Mouse (Mus musculus) hindbrain, embryonic 12.5 days (tissue): ENCODE results near the gene B2m. TPM values are rescaled to one million over a fixed set of nuclear protein-coding genes. Genes with fewer than 3 reads are reported as not detected.

Experiments
- ATAC-seq: fragments of 200-750 bp; cut with Nextera tagmentation; 2 replicates; pipeline ENCODE4 v1.8.0; 2017; ENCODE audit warnings: moderate TSS enrichment; ENCODE audit not compliant: low FRiP score
- H3K27ac ChIP-seq: fragments of 300-500 bp; sonication (generic); 2 replicates; pipeline ENCODE4 v1.5.1; 2016; ENCODE audit warnings: mild to moderate bottlenecking
- H3K27me3 ChIP-seq: fragments of 300-500 bp; sonication (generic); 2 replicates; pipeline ENCODE4 v1.6.1; 2016; ENCODE audit warnings: mild to moderate bottlenecking
- H3K36me3 ChIP-seq: fragments of 300-500 bp; sonication (generic); 2 replicates; pipeline ENCODE4 v1.6.1; 2016; ENCODE audit warnings: mild to moderate bottlenecking
- H3K4me1 ChIP-seq: fragments of 300-500 bp; sonication (generic); 2 replicates; pipeline ENCODE4 v1.6.1; 2016
- H3K4me2 ChIP-seq: fragments of 300-500 bp; sonication (generic); replicated peaks from 2 replicates; pipeline ENCODE4 v1.6.1; 2016; ENCODE audit warnings: mild to moderate bottlenecking
- H3K4me3 ChIP-seq: fragments of 300-500 bp; sonication (generic); 2 replicates; pipeline ENCODE4 v1.5.1; 2016; ENCODE audit warnings: mild to moderate bottlenecking
- H3K9ac ChIP-seq: fragments of 300-500 bp; sonication (generic); 2 replicates; pipeline ENCODE4 v1.6.1; 2016; ENCODE audit warnings: mild to moderate bottlenecking, moderate library complexity
- H3K9me3 ChIP-seq: fragments of 300-500 bp; sonication (generic); replicated peaks from 2 replicates; pipeline ENCODE4 v1.6.1; 2016; ENCODE audit warnings: mild to moderate bottlenecking
- WGBS: fragments of 180-500 bp; shearing (Covaris S2); methylation state at CpG from one replicate; pipeline ENCODE4 v1.1.7; 2016; 5-methylcytosine and 5-hydroxymethylcytosine counted together
- polyA plus RNA-seq: library from polyadenylated mRNA; unstranded; fragments of >200 nt; fragmentation: Nextera tagmentation; extraction: Ambion mirVana; gene quantifications from 2 replicates; pipeline ENCODE4 v1.2.1, GENCODE M21; 2016

The B2m gene
- polyA plus RNA-seq, 1 experiment from 2014 or later = 143 TPM

GRCm38 (mm10) chr2:122171292-122171691, 23.8 kb downstream of the B2m start:
- no peaks in the 10 kb centered on the region for H3K9me3 ChIP-seq
- H3K9ac ChIP-seq = no peak overlapping the region
- no peaks in the 10 kb centered on the region for H3K4me1 ChIP-seq
- no peak for ATAC-seq
- 88% methylated on average over 6 of the region's 6 CpGs for WGBS
- no peaks in the 10 kb centered on the region for H3K36me3 ChIP-seq
- H3K27me3 ChIP-seq = no peaks in the 10 kb centered on the region
- no peak overlapping the region for H3K4me2 ChIP-seq
- H3K27ac ChIP-seq = no peak overlapping the region
- no peak overlapping the region for H3K4me3 ChIP-seq

GRCm38 (mm10) chr2:122172188-122172587, 24.7 kb downstream of the B2m start:
- H3K27ac ChIP-seq = no peak overlapping the region
- H3K9me3 ChIP-seq = no peaks in the 10 kb centered on the region
- no peak overlapping the region for H3K9ac ChIP-seq
- ATAC-seq = no peak
- H3K27me3 ChIP-seq = no peaks in the 10 kb centered on the region
- H3K36me3 ChIP-seq = no peaks in the 10 kb centered on the region
- H3K4me3 ChIP-seq = no peak overlapping the region
- H3K4me1 ChIP-seq = no peaks in the 10 kb centered on the region
- WGBS = 100% methylated on average over 2 of the region's 2 CpGs
- no peak overlapping the region for H3K4me2 ChIP-seq

GRCm38 (mm10) chr2:122180051-122180822, 32.8 kb downstream of the B2m start:
- no peaks in the 10 kb centered on the region for H3K36me3 ChIP-seq
- no peak overlapping the region for H3K9ac ChIP-seq
- H3K27ac ChIP-seq = no peak overlapping the region
- no peak overlapping the region for H3K4me2 ChIP-seq
- no peak overlapping the region for H3K4me3 ChIP-seq
- no peaks in the 10 kb centered on the region for H3K4me1 ChIP-seq
- 75% methylated on average over 8 of the region's 8 CpGs for WGBS
- H3K9me3 ChIP-seq = no peaks in the 10 kb centered on the region
- no peaks in the 10 kb centered on the region for H3K27me3 ChIP-seq
- no peak for ATAC-seq

- no peak overlapping the region for H3K4me3 ChIP-seq
- H3K36me3 ChIP-seq = no peaks in the 10 kb centered on the region
- no peaks in the 10 kb centered on the region for H3K9me3 ChIP-seq
- no peak for ATAC-seq
- no peak overlapping the region for H3K4me2 ChIP-seq
- H3K9ac ChIP-seq = no peak overlapping the region
- 87% methylated on average over 4 of the region's 4 CpGs for WGBS
- no peaks in the 10 kb centered on the region for H3K27me3 ChIP-seq
- no peaks in the 10 kb centered on the region for H3K4me1 ChIP-seq
- no peak overlapping the region for H3K27ac ChIP-seq
Observed at GRCm38 (mm10) chr2:122185086-122185485, 37.6 kb downstream of the B2m start.

GRCm38 (mm10) chr2:122186106-122186505, 38.6 kb downstream of the B2m start, which contains the start of the genes Patl2 and Terb2:
Gene Patl2 (minus strand): TSS chr2:122186189.
Gene Terb2 (plus strand): TSS chr2:122186272.
- ATAC-seq = no peak
- Histone ChIP-seq H3K4me2 (no peak within 1 kb of the TSS), H3K9ac (no peak within 1 kb of the TSS), H3K9me3 (no peaks in the 10 kb centered on the region), H3K4me1 (no peaks in the 10 kb centered on the region), H3K36me3 (no peaks in the 10 kb centered on the region), H3K4me3 (no peak within 1 kb of the TSS), H3K27ac (no peak within 1 kb of the TSS), H3K27me3 (no peaks in the 10 kb centered on the region)
- WGBS = 79% methylated on average over 17 of the region's 17 CpGs

- H3K36me3 ChIP-seq = no peaks in the 10 kb centered on the region
- no peak overlapping the region for H3K4me2 ChIP-seq
- WGBS = 96% methylated on average over 3 of the region's 3 CpGs
- ATAC-seq = no peak
- H3K27me3 ChIP-seq = no peaks in the 10 kb centered on the region
- no peak overlapping the region for H3K9ac ChIP-seq
- H3K4me3 ChIP-seq = no peak overlapping the region
- no peaks in the 10 kb centered on the region for H3K9me3 ChIP-seq
- H3K27ac ChIP-seq = no peak overlapping the region
- H3K4me1 ChIP-seq = no peaks in the 10 kb centered on the region
Observed at GRCm38 (mm10) chr2:122186751-122187150, 39.3 kb downstream of the B2m start.

- no peaks in the 10 kb centered on the region for H3K9me3 ChIP-seq
- H3K27me3 ChIP-seq = no peaks in the 10 kb centered on the region
- H3K4me1 ChIP-seq = no peaks in the 10 kb centered on the region
- H3K9ac ChIP-seq = no peak overlapping the region
- ATAC-seq = no peak
- no peak overlapping the region for H3K27ac ChIP-seq
- 87% methylated on average over 3 of the region's 3 CpGs for WGBS
- no peaks in the 10 kb centered on the region for H3K36me3 ChIP-seq
- H3K4me3 ChIP-seq = no peak overlapping the region
- H3K4me2 ChIP-seq = no peak overlapping the region
Observed at GRCm38 (mm10) chr2:122191849-122192248, 44.4 kb downstream of the B2m start.

GRCm38 (mm10) chr2:122194509-122194929, 47.0 kb downstream of the B2m start:
- no peak overlapping the region for H3K9ac ChIP-seq
- 58% methylated on average over 1 of the region's 1 CpGs for WGBS
- ATAC-seq = no peak

GRCm38 (mm10) chr2:122201501-122201900, 54.0 kb downstream of the B2m start:
- Histone ChIP-seq H3K36me3 (no peaks in the 10 kb centered on the region), H3K27ac (no peak overlapping the region), H3K27me3 (0 out of 2 replicates have a peak, but pooled peaks cover 3% of the 10 kb centered on the region), H3K4me1 (no peaks in the 10 kb centered on the region), H3K4me2 (no peak overlapping the region), H3K4me3 (no peak overlapping the region), H3K9me3 (no peaks in the 10 kb centered on the region), H3K9ac (no peak overlapping the region)
- no peak for ATAC-seq
- WGBS = 97% methylated on average over 1 of the region's 1 CpGs

More at GRCm38 (mm10) chr2:122194509-122194929, 47.0 kb downstream of the B2m start:
- H3K27ac ChIP-seq = no peak overlapping the region
- H3K27me3 ChIP-seq = 0 out of 2 replicates have a peak, but pooled peaks cover 3% of the 10 kb centered on the region
- no peaks in the 10 kb centered on the region for H3K4me1 ChIP-seq
- H3K4me3 ChIP-seq = no peak overlapping the region
- H3K9me3 ChIP-seq = no peaks in the 10 kb centered on the region
- H3K36me3 ChIP-seq = no peaks in the 10 kb centered on the region
- H3K4me2 ChIP-seq = no peak overlapping the region

Other genes starting within 250 kb of the B2m start
- gene Ctdspl2, start 191.7 kb upstream of the B2m start, polyA plus RNA-seq = 56.1 and 57.7 TPM in 2 replicates
- gene Mageb3, start 191.6 kb upstream of the B2m start, polyA plus RNA-seq = 0.40 and 0.60 TPM in 2 replicates
- gene Eif3j1, start 119.1 kb upstream of the B2m start, polyA plus RNA-seq = 12.6 and 13.4 TPM in 2 replicates
- 13.6 and 14.2 TPM in 2 replicates for gene Spg11, start 29.3 kb upstream of the B2m start, polyA plus RNA-seq
- gene Trim69, start 13.0 kb downstream of the B2m start, polyA plus RNA-seq = not detected in 2 replicates
- not detected in 2 replicates for gene Patl2, start 38.5 kb downstream of the B2m start, polyA plus RNA-seq
- not detected in 2 replicates for gene Terb2, start 38.6 kb downstream of the B2m start, polyA plus RNA-seq
- gene Sord, start 87.1 kb downstream of the B2m start, polyA plus RNA-seq = 19.3 and 20.0 TPM in 2 replicates
- gene Duox2, start 150.8 kb downstream of the B2m start, polyA plus RNA-seq = not detected in 2 replicates
- not detected in 2 replicates for gene Duoxa2, start 151.2 kb downstream of the B2m start, polyA plus RNA-seq
- gene Duoxa1, start 166.0 kb downstream of the B2m start, polyA plus RNA-seq = 0.32 TPM in 1 of 2 replicates, not detected in the other
- 0.08 and 0.10 TPM in 2 replicates for gene Duox1, start 168.0 kb downstream of the B2m start, polyA plus RNA-seq
- gene Shf, start 221.5 kb downstream of the B2m start, polyA plus RNA-seq = 9.1 and 10.7 TPM in 2 replicates